31 mouse cellular contexts compared by ENCODE assay signal in genomic region chr9:44573306-44573705, GRCm38 (mm10). TPM values are rescaled to one million over a fixed set of nuclear protein-coding genes. Genes with fewer than 3 reads are reported as not detected.
"Had no signal": no experiment of that assay in that cellular context is flagged by ENCODE, and none has a peak within 500 bp of the region (broad histone marks: within the 10 kb centered on the region; RNA-seq: fewer than 3 reads in every experiment).

No protein-coding gene starts in this region.

- ATAC-seq: hindbrain, postnatal 0 days; intestine, embryonic 16.5 days had no signal

- H3K4me2 ChIP-seq: heart, embryonic 13.5 days; heart, embryonic 15.5 days; hindbrain, embryonic 13.5 days; hindbrain, embryonic 15.5 days; kidney, embryonic 15.5 days; limb, embryonic 12.5 days had no signal

- H3K9me3 ChIP-seq: heart, embryonic 10.5 days; heart, embryonic 13.5 days; heart, embryonic 15.5 days; hindbrain, embryonic 13.5 days; hindbrain, embryonic 15.5 days; kidney, embryonic 15.5 days; limb, embryonic 10.5 days; limb, embryonic 12.5 days had no signal

- H3K36me3 ChIP-seq: heart, embryonic 10.5 days; heart, embryonic 13.5 days; heart, embryonic 15.5 days; hindbrain, embryonic 13.5 days; hindbrain, embryonic 15.5 days; kidney, embryonic 15.5 days; limb, embryonic 10.5 days; limb, embryonic 12.5 days had no signal

- H3K27me3 ChIP-seq: heart, embryonic 13.5 days; heart, embryonic 15.5 days; hindbrain, embryonic 13.5 days; hindbrain, embryonic 15.5 days; kidney, embryonic 15.5 days; limb, embryonic 12.5 days had no signal

- DNase-seq: gastrocnemius, adult 2 months; gastrocnemius, postnatal 10 days; gastrocnemius, postnatal 25 days; heart, adult 18-20 months; heart, postnatal 14 days; heart, postnatal 36 days; kidney, adult 11 months; kidney, adult 2 months; kidney, adult 9 months; kidney, postnatal 25 days; kidney, postnatal 4 days; liver had no signal

- H3K4me3 ChIP-seq: gastrocnemius, adult 2 months; heart, embryonic 10.5 days; heart, embryonic 13.5 days; heart, embryonic 15.5 days; hindbrain, embryonic 13.5 days; hindbrain, embryonic 15.5 days; kidney, embryonic 15.5 days; layer of hippocampus, adult 2 months; left cerebral cortex, adult 2 months; limb, embryonic 10.5 days; limb, embryonic 12.5 days had no signal

- H3K27ac ChIP-seq: gastrocnemius, adult 2 months; heart, embryonic 10.5 days; heart, embryonic 13.5 days; heart, embryonic 15.5 days; hindbrain, embryonic 13.5 days; hindbrain, embryonic 15.5 days; hindbrain, postnatal 0 days; kidney, embryonic 15.5 days; kidney, postnatal 0 days; layer of hippocampus, adult 2 months; left cerebral cortex, adult 2 months; limb, embryonic 10.5 days; limb, embryonic 12.5 days had no signal

- H3K9ac ChIP-seq: heart, embryonic 13.5 days; heart, embryonic 15.5 days; hindbrain, embryonic 13.5 days; hindbrain, embryonic 15.5 days; kidney, embryonic 15.5 days; limb, embryonic 12.5 days had no signal

- H3K4me1 ChIP-seq: heart, embryonic 10.5 days; heart, embryonic 13.5 days; heart, embryonic 15.5 days; hindbrain, embryonic 13.5 days; hindbrain, embryonic 15.5 days; kidney, embryonic 15.5 days; limb, embryonic 10.5 days; limb, embryonic 12.5 days had no signal

RNA-seq across cellular contexts. Expression of gene Cxcr5, which starts 11.6 kb away (rescaled TPM):
- total RNA-seq: gastrocnemius, adult 2 months; gastrocnemius, postnatal 10 days; gastrocnemius, postnatal 25 days; granulocyte monocyte progenitor cell, adult 5-6 weeks; hindbrain, postnatal 0 days; layer of hippocampus, adult 2 months; layer of hippocampus, postnatal 10 days; layer of hippocampus, postnatal 25 days; left cerebral cortex, adult 2 months; left cerebral cortex, postnatal 14 days; left cerebral cortex, postnatal 36 days had no signal
- polyA plus RNA-seq: heart, embryonic 10.5 days; heart, embryonic 13.5 days; heart, postnatal 0 days; hindbrain, embryonic 15.5 days; hindbrain, postnatal 0 days; kidney, embryonic 15.5 days; kidney, postnatal 0 days; limb, embryonic 10.5 days; limb, embryonic 12.5 days had no signal
